Mouse (Mus musculus) hindbrain, embryonic 12.5 days (tissue): ENCODE results near the gene Cilp2. TPM values are rescaled to one million over a fixed set of nuclear protein-coding genes. Genes with fewer than 3 reads are reported as not detected.

Experiments
- ATAC-seq: fragments of 200-750 bp; cut with Nextera tagmentation; 2 replicates; pipeline ENCODE4 v1.8.0; 2017; ENCODE audit warnings: moderate TSS enrichment; ENCODE audit not compliant: low FRiP score
- H3K27ac ChIP-seq: fragments of 300-500 bp; sonication (generic); 2 replicates; pipeline ENCODE4 v1.5.1; 2016; ENCODE audit warnings: mild to moderate bottlenecking
- H3K27me3 ChIP-seq: fragments of 300-500 bp; sonication (generic); 2 replicates; pipeline ENCODE4 v1.6.1; 2016; ENCODE audit warnings: mild to moderate bottlenecking
- H3K36me3 ChIP-seq: fragments of 300-500 bp; sonication (generic); 2 replicates; pipeline ENCODE4 v1.6.1; 2016; ENCODE audit warnings: mild to moderate bottlenecking
- H3K4me1 ChIP-seq: fragments of 300-500 bp; sonication (generic); 2 replicates; pipeline ENCODE4 v1.6.1; 2016
- H3K4me2 ChIP-seq: fragments of 300-500 bp; sonication (generic); replicated peaks from 2 replicates; pipeline ENCODE4 v1.6.1; 2016; ENCODE audit warnings: mild to moderate bottlenecking
- H3K4me3 ChIP-seq: fragments of 300-500 bp; sonication (generic); 2 replicates; pipeline ENCODE4 v1.5.1; 2016; ENCODE audit warnings: mild to moderate bottlenecking
- H3K9ac ChIP-seq: fragments of 300-500 bp; sonication (generic); 2 replicates; pipeline ENCODE4 v1.6.1; 2016; ENCODE audit warnings: mild to moderate bottlenecking, moderate library complexity
- H3K9me3 ChIP-seq: fragments of 300-500 bp; sonication (generic); replicated peaks from 2 replicates; pipeline ENCODE4 v1.6.1; 2016; ENCODE audit warnings: mild to moderate bottlenecking
- WGBS: fragments of 180-500 bp; shearing (Covaris S2); methylation state at CpG from one replicate; pipeline ENCODE4 v1.1.7; 2016; 5-methylcytosine and 5-hydroxymethylcytosine counted together
- polyA plus RNA-seq: library from polyadenylated mRNA; unstranded; fragments of >200 nt; fragmentation: Nextera tagmentation; extraction: Ambion mirVana; gene quantifications from 2 replicates; pipeline ENCODE4 v1.2.1, GENCODE M21; 2016

Cilp2 gene
- polyA plus RNA-seq, 1 experiment from 2014 or later = 1.2 TPM

- H3K4me1 ChIP-seq = no peaks in the 10 kb centered on the region
- no peak for ATAC-seq
- no peak overlapping the region for H3K27ac ChIP-seq
- no peaks in the 10 kb centered on the region for H3K9me3 ChIP-seq
- no peak overlapping the region for H3K4me3 ChIP-seq
- H3K36me3 ChIP-seq = peaks cover 81% of the 10 kb centered on the region
- no peak overlapping the region for H3K4me2 ChIP-seq
- WGBS = 84% methylated on average over 4 of the region's 4 CpGs
- no peaks in the 10 kb centered on the region for H3K27me3 ChIP-seq
- H3K9ac ChIP-seq = no peak overlapping the region
Measured at GRCm38 (mm10) chr8:69914526-69914925, 27.0 kb upstream of the Cilp2 start.

- peaks cover 94% of the 10 kb centered on the region for H3K36me3 ChIP-seq
- H3K27me3 ChIP-seq = no peaks in the 10 kb centered on the region
- H3K4me1 ChIP-seq = no peaks in the 10 kb centered on the region
- WGBS = 89% methylated on average over 12 of the region's 12 CpGs
- no peak overlapping the region for H3K4me3 ChIP-seq
- no peak overlapping the region for H3K27ac ChIP-seq
- no peak overlapping the region for H3K4me2 ChIP-seq
- ATAC-seq = no peak
- no peaks in the 10 kb centered on the region for H3K9me3 ChIP-seq
- H3K9ac ChIP-seq = no peak overlapping the region
Measured at GRCm38 (mm10) chr8:69912478-69913074, 25.1 kb upstream of the Cilp2 start.

GRCm38 (mm10) chr8:69911917-69912316 lies 24.4 kb upstream of the Cilp2 start:
- WGBS = 93% methylated on average over 13 of the region's 13 CpGs
- Histone ChIP-seq H3K27ac (no peak overlapping the region), H3K9me3 (no peaks in the 10 kb centered on the region), H3K4me3 (no peak overlapping the region), H3K36me3 (peaks cover 89% of the 10 kb centered on the region), H3K9ac (no peak overlapping the region), H3K4me1 (no peaks in the 10 kb centered on the region), H3K4me2 (no peak overlapping the region), H3K27me3 (no peaks in the 10 kb centered on the region)
- no peak for ATAC-seq

GRCm38 (mm10) chr8:69907106-69907505 lies 19.6 kb upstream of the Cilp2 start:
- ATAC-seq = no peak
- Histone ChIP-seq H3K27me3 (no peaks in the 10 kb centered on the region), H3K4me1 (peaks cover 16% of the 10 kb centered on the region), H3K36me3 (peaks cover 43% of the 10 kb centered on the region), H3K4me2 (no peak overlapping the region), H3K9me3 (no peaks in the 10 kb centered on the region), H3K9ac (no peak overlapping the region), H3K27ac (no peak overlapping the region), H3K4me3 (no peak overlapping the region)
- 90% methylated on average over 2 of the region's 2 CpGs for WGBS

GRCm38 (mm10) chr8:69906260-69906659 lies 18.8 kb upstream of the Cilp2 start:
- H3K4me1 ChIP-seq = peaks cover 21% of the 10 kb centered on the region
- no peak overlapping the region for H3K4me2 ChIP-seq
- no peak overlapping the region for H3K4me3 ChIP-seq
- H3K27ac ChIP-seq = no peak overlapping the region
- H3K27me3 ChIP-seq = no peaks in the 10 kb centered on the region
- ATAC-seq = no peak
- 96% methylated on average over 2 of the region's 2 CpGs for WGBS
- H3K36me3 ChIP-seq = peaks cover 35% of the 10 kb centered on the region
- no peak overlapping the region for H3K9ac ChIP-seq
- no peaks in the 10 kb centered on the region for H3K9me3 ChIP-seq

GRCm38 (mm10) chr8:69904096-69904495 lies 16.6 kb upstream of the Cilp2 start:
- peak overlapping the region; percentile 95 for H3K4me2 ChIP-seq
- no peaks in the 10 kb centered on the region for H3K27me3 ChIP-seq
- H3K9me3 ChIP-seq = no peaks in the 10 kb centered on the region
- H3K4me3 ChIP-seq = no peak overlapping the region
- no peak overlapping the region for H3K27ac ChIP-seq
- H3K9ac ChIP-seq = no peak overlapping the region
- peaks cover 36% of the 10 kb centered on the region for H3K4me1 ChIP-seq
- WGBS = 81% methylated on average over 8 of the region's 8 CpGs
- ATAC-seq = no peak
- H3K36me3 ChIP-seq = peaks cover 14% of the 10 kb centered on the region

- H3K36me3 ChIP-seq = peaks cover 18% of the 10 kb centered on the region
- peak; percentile 90 for ATAC-seq
- WGBS = under 1% methylated on average over 45 of the region's 45 CpGs
Measured at GRCm38 (mm10) chr8:69903063-69903542, 15.6 kb upstream of the Cilp2 start.

GRCm38 (mm10) chr8:69902163-69903062 lies 14.9 kb upstream of the Cilp2 start, which contains the start of the genes Tssk6, Ndufa13 and Yjefn3:
TSS of gene Tssk6 (plus strand) at chr8:69902184.
TSS of gene Ndufa13 (minus strand) at chr8:69902558.
TSS of gene Yjefn3 (minus strand) at chr8:69902712.
- peak; percentile 44 for ATAC-seq
- Histone ChIP-seq H3K9ac (peak within 1 kb of the TSS; percentile 80), H3K36me3 (peaks cover 14% of the 10 kb centered on the region), H3K4me1 (peaks cover 39% of the 10 kb centered on the region), H3K27me3 (no peaks in the 10 kb centered on the region), H3K27ac (peak within 1 kb of the TSS; percentile 88), H3K4me3 (peak within 1 kb of the TSS; percentile 71), H3K4me2 (peak within 1 kb of the TSS; percentile 95), H3K9me3 (no peaks in the 10 kb centered on the region)
- 5% methylated on average over 89 of the region's 89 CpGs for WGBS

More at GRCm38 (mm10) chr8:69903063-69903542, 15.6 kb upstream of the Cilp2 start:
- Histone ChIP-seq H3K9ac (peak overlapping the region; percentile 80), H3K27ac (peak overlapping the region; percentile 88), H3K4me2 (peak overlapping the region; percentile 95), H3K4me3 (peak overlapping the region; percentile 71), H3K27me3 (no peaks in the 10 kb centered on the region), H3K9me3 (no peaks in the 10 kb centered on the region), H3K4me1 (peaks cover 36% of the 10 kb centered on the region)

- Histone ChIP-seq H3K4me1 (peaks cover 45% of the 10 kb centered on the region), H3K4me3 (peak overlapping the region; percentile 71), H3K9me3 (no peaks in the 10 kb centered on the region), H3K9ac (peak overlapping the region; percentile 80), H3K36me3 (peaks cover 14% of the 10 kb centered on the region), H3K27ac (peak overlapping the region; percentile 88), H3K27me3 (no peaks in the 10 kb centered on the region), H3K4me2 (peak overlapping the region; percentile 95)
- ATAC-seq = peak; percentile 72
- 2% methylated on average over 41 of the region's 41 CpGs for WGBS
Measured at GRCm38 (mm10) chr8:69901484-69902162, 14.1 kb upstream of the Cilp2 start.

- WGBS = 22% methylated on average over 12 of the region's 12 CpGs
- Histone ChIP-seq H3K9ac (peak overlapping the region; percentile 76), H3K4me3 (peak overlapping the region; percentile 71), H3K9me3 (no peaks in the 10 kb centered on the region), H3K4me1 (peaks cover 46% of the 10 kb centered on the region), H3K27ac (peak overlapping the region; percentile 88), H3K27me3 (no peaks in the 10 kb centered on the region), H3K36me3 (peaks cover 14% of the 10 kb centered on the region), H3K4me2 (peak overlapping the region; percentile 95)
- ATAC-seq = no peak
Measured at GRCm38 (mm10) chr8:69900895-69901451, 13.5 kb upstream of the Cilp2 start.

- Histone ChIP-seq H3K4me1 (peaks cover 57% of the 10 kb centered on the region), H3K27me3 (no peaks in the 10 kb centered on the region), H3K36me3 (peaks cover 14% of the 10 kb centered on the region), H3K4me2 (no peak overlapping the region; the same call in 1 of the 2 replicates), H3K27ac (no peak overlapping the region), H3K4me3 (no peak overlapping the region), H3K9me3 (no peaks in the 10 kb centered on the region), H3K9ac (no peak overlapping the region)
- ATAC-seq = no peak
- WGBS = 96% methylated on average over 2 of the region's 2 CpGs
Measured at GRCm38 (mm10) chr8:69899876-69900275, 12.4 kb upstream of the Cilp2 start.
